Mouse (Mus musculus): ENCODE data around the gene Rap1a. TPM values are rescaled to one million over a fixed set of nuclear protein-coding genes. Genes with fewer than 3 reads are reported as not detected.

Rap1a gene
- total and polyA plus RNA-seq, 3 experiments: 32.3 to 64.5 TPM; not detected in 1

- no peak overlapping the region for H3K9ac ChIP-seq (ENCODE audit: control insufficient read depth, low read depth, low read length, poor library complexity, severe bottlenecking)
- peak; percentile 55 for DNase-seq (ENCODE audit: low read depth, low spot score)
- peaks cover 0 to 36% of the 10 kb centered on the region in 2 experiments; a peak in 3 of 4 replicates for H3K36me3 ChIP-seq (ENCODE audit: control insufficient read depth in 1 of 2, insufficient read depth in 2 of 2, low read length in 2 of 2)
- H3K9me3 ChIP-seq (replicated peaks; ENCODE audit: insufficient read depth, low read length): no peaks in the 10 kb centered on the region
- H3K4me3 ChIP-seq (ENCODE audit: control insufficient read depth in 1 of 2, insufficient read depth in 1 of 2, low read depth in 2 of 2, low read length in 2 of 2): no peak overlapping the region
- H3K4me1 ChIP-seq (ENCODE audit: control insufficient read depth in 1 of 2, insufficient read depth in 2 of 2, low read length in 2 of 2): peaks cover 15 to 27% of the 10 kb centered on the region in 2 experiments
- H3K27ac ChIP-seq (ENCODE audit: control insufficient read depth, low read depth, low read length): peak overlapping the region; percentile 43; the same call in 1 of the 2 replicates
- peaks cover 29% of the 10 kb centered on the region for H3K79me2 ChIP-seq (ENCODE audit: control insufficient read depth, insufficient read depth, low read length, poor library complexity)
- H3K27me3 ChIP-seq (ENCODE audit: control insufficient read depth in 1 of 2, insufficient read depth in 2 of 2, low read length in 2 of 2): no peaks in the 10 kb centered on the region
- TF ChIP-seq NRF1 (IDR thresholded peaks at IDR 0.05; ENCODE audit: insufficient read depth, low read depth, low read length, poor library complexity, severe bottlenecking) (no peak), HCFC1 (IDR thresholded peaks at IDR 0.05; ENCODE audit: low read depth, low read length) (no peak), MYB (IDR thresholded peaks at IDR 0.05; ENCODE audit: low read depth, low read length) (no peak), JUND (IDR thresholded peaks at IDR 0.05; ENCODE audit: low read depth, low read length) (peak; percentile 60; the same call in 1 of the 2 replicates), ETS1 (IDR thresholded peaks at IDR 0.05; ENCODE audit: low read depth, low read length) (peak; percentile 81), SIN3A (IDR thresholded peaks at IDR 0.05; ENCODE audit: low read length) (peak; percentile 53; the same call in 1 of the 2 replicates), GATA1 (IDR thresholded peaks at IDR 0.05; ENCODE audit: low read depth, low read length) (peak; percentile 82), ELF1 (IDR thresholded peaks at IDR 0.05; ENCODE audit: low read depth, low read length) (no peak), E2F4 (IDR thresholded peaks at IDR 0.05; ENCODE audit: borderline replicate concordance, low read depth, low read length) (no peak), ZKSCAN1 (IDR thresholded peaks at IDR 0.05; ENCODE audit: low read depth, low read length) (no peak), CHD1 (IDR thresholded peaks at IDR 0.05; ENCODE audit: low read depth, low read length) (no peak), USF2 (IDR thresholded peaks at IDR 0.05; ENCODE audit: borderline replicate concordance in 1 of 2, insufficient read depth in 1 of 2, low read depth in 1 of 2, low read length in 2 of 2) (no peak), POLR2AphosphoS5 (IDR thresholded peaks at IDR 0.05; ENCODE audit: borderline replicate concordance, low read depth, low read length) (no peak), POLR2A (IDR thresholded peaks at IDR 0.05; ENCODE audit: control insufficient read depth in 1 of 2, insufficient read depth in 1 of 2, low read depth in 1 of 2, low read length in 2 of 2, poor library complexity in 1 of 2) (no peak), MYC (IDR thresholded peaks at IDR 0.05; ENCODE audit: low read depth, low read length) (peak; percentile 88; the same call in 1 of the 2 replicates), EP300 (IDR thresholded peaks at IDR 0.05; ENCODE audit: low read depth in 1 of 2, low read length in 2 of 2) (peak; percentile 66 to 67; a peak in 3 of 4 replicates), RCOR1 (IDR thresholded peaks at IDR 0.05; ENCODE audit: low read depth, low read length) (peak; percentile 66; the same call in 1 of the 2 replicates), MAZ (IDR thresholded peaks at IDR 0.05; ENCODE audit: low read depth, low read length) (no peak), MAX (IDR thresholded peaks at IDR 0.05; ENCODE audit: low read length) (peak; percentile 62), MXI1 (IDR thresholded peaks at IDR 0.05; ENCODE audit: low read depth, low read length) (peak; percentile 81), NELFE (IDR thresholded peaks at IDR 0.05; ENCODE audit: low read depth, low read length) (no peak), BHLHE40 (IDR thresholded peaks at IDR 0.05; ENCODE audit: borderline replicate concordance, low read depth, low read length) (no peak)
Measured at GRCm38 (mm10) chr3:105769380-105769779, 31.8 kb downstream of the Rap1a start.

All from MEL (cell line).